Mouse (Mus musculus) gastrocnemius, adult 8-10 months (tissue): ENCODE results near the gene Isg20l2. TPM values are rescaled to one million over a fixed set of nuclear protein-coding genes. Genes with fewer than 3 reads are reported as not detected.
"Not testable (repeated sequence)": the region's sequence is repeated elsewhere in the genome, so short reads cannot be mapped to it uniquely, and the experiment has no call there.

Experiments used
- DNase-seq, 2 experiments: peaks; one replicate each; pipeline ENCODE4 v3.0.0; 2022; ENCODE audit warnings: low spot score in 2 of 2
- total RNA-seq, 4 experiments: library from RNA; stranded (reverse); gene quantifications; 2 replicates each; pipeline ENCODE4 v1.2.4; 2022

The Isg20l2 gene
- 1 to 10 TPM; 5.8 to 7.6 (median 7.2) TPM for total RNA-seq

- peak; percentile 92 to 95 for DNase-seq
Measured at GRCm38 (mm10) chr3:87930078-87930795, at the start of gene Isg20l2, which contains the start of gene Rrnad1. Gene Isg20l2, plus strand, starts transcription at chr3:87930314. Gene Rrnad1, minus strand, starts transcription at chr3:87930717.

GRCm38 (mm10) chr3:87884291-87884690 is 45.8 kb upstream of the Isg20l2 start:
- no peak for DNase-seq

GRCm38 (mm10) chr3:87884708-87885251 is 45.3 kb upstream of the Isg20l2 start:
- peak in 1 of 2 experiments; percentile 31 for DNase-seq

- DNase-seq = peak; percentile 90 to 91
Measured at GRCm38 (mm10) chr3:87885281-87886003, 44.7 kb upstream of the Isg20l2 start, which contains the start of gene Prcc. Gene Prcc, minus strand, starts transcription at chr3:87885608.

- DNase-seq = peak; percentile 39 to 44
Measured at GRCm38 (mm10) chr3:87886004-87886365, 44.1 kb upstream of the Isg20l2 start.

GRCm38 (mm10) chr3:87886416-87886815 is 43.7 kb upstream of the Isg20l2 start:
- DNase-seq = no peak

- DNase-seq = not testable (repeated sequence)
Measured at GRCm38 (mm10) chr3:87887400-87887799, 42.7 kb upstream of the Isg20l2 start.

GRCm38 (mm10) chr3:87891481-87891880 is 38.6 kb upstream of the Isg20l2 start:
- no peak for DNase-seq

GRCm38 (mm10) chr3:87893367-87893905 is 36.7 kb upstream of the Isg20l2 start:
- DNase-seq = no peak

- no peak for DNase-seq
Measured at GRCm38 (mm10) chr3:87899266-87899665, 30.8 kb upstream of the Isg20l2 start.

GRCm38 (mm10) chr3:87899776-87900175 is 30.3 kb upstream of the Isg20l2 start:
- DNase-seq = no peak

GRCm38 (mm10) chr3:87901036-87901624 is 29.0 kb upstream of the Isg20l2 start:
- no peak for DNase-seq

- not testable (repeated sequence) for DNase-seq
Measured at GRCm38 (mm10) chr3:87901959-87902358, 28.2 kb upstream of the Isg20l2 start.

- no peak for DNase-seq
Measured at GRCm38 (mm10) chr3:87903821-87904220, 26.3 kb upstream of the Isg20l2 start.

- peak; percentile 91 to 96 for DNase-seq
Measured at GRCm38 (mm10) chr3:87905880-87906485, 24.1 kb upstream of the Isg20l2 start, which contains the start of gene Hdgf. Gene Hdgf, plus strand, starts transcription at chr3:87906321.

- DNase-seq = peak; percentile 57 to 85
Measured at GRCm38 (mm10) chr3:87906601-87906980, 23.5 kb upstream of the Isg20l2 start.

GRCm38 (mm10) chr3:87906981-87907857 is 22.9 kb upstream of the Isg20l2 start:
- DNase-seq = peak in 1 of 2 experiments; percentile 35

GRCm38 (mm10) chr3:87907906-87908305 is 22.2 kb upstream of the Isg20l2 start:
- no peak for DNase-seq

- no peak for DNase-seq
Measured at GRCm38 (mm10) chr3:87909381-87909780, 20.7 kb upstream of the Isg20l2 start.

- DNase-seq = no peak
Measured at GRCm38 (mm10) chr3:87909874-87910273, 20.2 kb upstream of the Isg20l2 start.
